Mouse (Mus musculus): ENCODE measurements at regions not wholly inside any gene's neighbourhood (a gene's known extent, or its start where the extent isn't known, plus 50 kb on each side); places are given as distances from the start of the nearest gene placed in this dataset.

DNA sequence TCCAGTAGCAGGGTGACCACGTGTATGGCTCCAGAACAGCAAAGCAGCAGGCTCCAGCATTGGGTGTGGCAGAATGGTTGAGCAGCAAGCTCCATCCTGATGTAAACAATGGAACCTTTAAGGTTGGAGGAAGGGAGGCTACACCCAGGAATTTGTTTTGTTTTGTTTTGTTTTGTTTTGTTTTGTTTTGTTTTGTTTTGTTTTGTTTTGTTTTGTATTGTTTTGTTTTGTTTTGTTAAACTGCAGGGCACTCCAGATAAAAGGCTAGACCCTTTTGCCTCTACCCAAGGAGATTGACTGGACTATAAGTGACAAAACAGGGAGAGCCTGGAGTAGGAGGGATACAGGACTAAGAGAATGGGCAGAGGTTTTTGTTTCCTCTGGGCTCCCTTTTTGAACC, 647.5 kb downstream of the Kcnj3 start:
- ATAC-seq (replicated peaks; ENCODE audit: low read depth, poor library complexity, severe bottlenecking), result no peak

DNA sequence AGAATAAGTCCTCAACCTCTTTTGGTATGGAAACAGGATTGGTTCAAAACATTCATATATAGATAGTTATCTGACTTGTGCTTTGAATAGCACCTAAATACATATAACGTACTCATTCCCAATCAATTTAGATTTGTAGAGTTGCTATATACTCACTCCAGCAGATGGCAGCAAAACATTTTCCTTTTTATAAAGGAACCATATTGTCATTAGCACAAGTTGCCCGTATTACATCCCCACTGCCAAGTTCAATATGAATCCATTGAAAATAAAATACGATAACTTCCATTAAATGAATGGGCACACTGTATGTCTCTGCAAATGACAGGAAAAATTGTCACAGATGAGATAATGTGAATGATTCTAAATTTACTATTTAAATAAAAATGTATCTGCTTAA, 673.8 kb downstream of the Kcnj3 start:
- ATAC-seq (replicated peaks; ENCODE audit: low read depth, poor library complexity, severe bottlenecking), result peak; percentile 61

DNA sequence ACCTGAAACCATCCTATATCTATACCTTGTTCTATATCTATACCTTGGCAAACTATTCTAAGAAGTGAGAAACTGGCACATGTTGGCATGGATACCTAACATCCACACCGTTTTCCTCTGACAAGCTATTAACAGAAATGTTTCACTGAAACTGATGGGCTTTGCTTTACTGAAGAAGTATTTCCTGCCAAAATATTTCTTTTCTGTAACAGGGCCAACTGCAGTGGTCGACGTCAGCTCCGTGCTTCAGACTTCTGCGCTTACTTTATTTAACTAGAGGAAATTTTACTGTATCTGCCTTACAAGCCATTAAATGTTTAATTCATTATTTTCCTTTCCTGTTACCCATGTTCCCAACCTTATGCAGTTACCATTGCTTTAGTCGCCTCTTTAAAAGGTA, 674.2 kb downstream of the Kcnj3 start:
- ATAC-seq (replicated peaks; ENCODE audit: low read depth, poor library complexity, severe bottlenecking), result no peak

DNA sequence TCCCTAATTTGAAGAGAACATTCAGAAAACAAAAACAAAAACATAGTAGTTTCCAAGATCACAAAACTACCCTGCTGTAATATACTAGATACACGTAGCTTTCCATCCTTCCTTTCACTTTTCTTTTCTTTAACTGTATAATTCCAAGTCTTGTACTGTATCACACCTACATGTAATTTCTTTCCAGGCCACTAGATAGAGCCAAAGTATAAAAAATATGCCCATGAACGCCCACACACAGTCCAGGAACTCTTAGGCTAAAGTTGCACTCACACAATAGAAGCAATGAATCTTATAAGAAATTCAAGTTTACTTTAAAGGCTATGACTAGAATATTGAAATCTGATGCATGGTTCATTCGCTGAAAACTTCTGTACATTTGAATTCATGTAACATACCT, 678.7 kb downstream of the Kcnj3 start:
- ATAC-seq (replicated peaks; ENCODE audit: low read depth, poor library complexity, severe bottlenecking), result peak; percentile 96

DNA sequence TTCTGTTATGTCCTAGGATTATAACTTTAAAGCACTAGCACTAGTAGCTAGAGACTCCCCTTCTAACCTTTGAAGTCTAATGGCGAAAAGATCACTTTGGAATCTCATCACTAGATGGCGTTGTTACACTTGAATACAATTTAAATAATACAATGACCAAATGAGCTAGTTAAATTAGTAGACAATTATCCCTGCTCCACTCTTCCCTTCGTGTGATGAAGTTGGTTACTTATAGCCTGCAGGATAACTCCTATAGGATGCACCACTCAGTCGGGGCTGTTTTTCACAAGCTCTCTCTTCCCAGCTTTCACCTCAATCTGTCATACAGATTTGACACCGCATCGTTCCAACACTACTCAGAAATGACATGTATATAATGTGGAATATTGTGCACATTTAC, 683.6 kb downstream of the Kcnj3 start:
- peak; percentile 75 for ATAC-seq (replicated peaks; ENCODE audit: low read depth, poor library complexity, severe bottlenecking)

DNA sequence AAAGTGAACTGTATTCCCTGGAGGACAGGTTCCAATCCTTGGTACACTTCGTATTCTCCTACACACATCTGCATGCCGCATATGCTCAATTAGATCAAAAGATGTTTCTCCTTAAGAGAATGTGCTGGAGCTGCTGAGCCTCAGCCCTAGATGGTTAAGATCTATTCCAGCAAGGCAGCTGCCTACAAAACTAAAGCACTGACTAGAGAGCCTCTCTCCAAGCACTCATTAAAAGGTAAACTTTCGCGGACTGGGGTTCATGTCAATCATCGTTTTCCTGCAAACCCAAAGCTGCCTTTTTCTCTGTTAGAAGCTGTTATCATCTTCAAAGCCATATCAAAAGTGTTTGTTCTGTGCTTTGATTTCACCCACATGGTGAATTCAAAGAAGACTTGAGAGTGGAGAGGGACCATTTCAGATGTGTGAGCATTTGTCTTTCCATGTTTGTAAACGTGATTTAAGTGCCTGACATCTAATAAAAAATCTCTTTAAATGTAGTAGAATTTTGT, 711.4 kb downstream of the Kcnj3 start:
- ATAC-seq (replicated peaks; ENCODE audit: low read depth, poor library complexity, severe bottlenecking), result no peak

DNA sequence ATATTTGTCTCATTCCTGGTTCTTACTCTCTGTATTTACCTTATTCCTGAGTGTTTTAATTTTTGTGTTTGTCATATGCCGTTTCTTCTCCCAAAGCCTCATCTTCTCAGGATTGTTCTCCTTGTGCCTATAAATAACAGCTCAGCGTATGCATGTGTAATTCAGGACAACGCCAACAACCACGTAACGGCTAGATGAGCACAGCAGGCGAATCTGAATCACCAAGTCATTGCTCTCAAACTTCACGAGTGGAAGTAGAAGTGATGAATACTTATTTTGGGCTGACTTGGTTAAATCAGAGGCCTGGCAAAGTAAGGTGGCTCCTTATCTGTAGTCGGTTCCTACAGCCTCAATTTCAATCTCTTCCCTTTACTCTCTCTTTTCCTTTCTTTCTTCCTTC, 760.7 kb downstream of the Kcnj3 start:
- ATAC-seq (replicated peaks; ENCODE audit: low read depth, poor library complexity, severe bottlenecking), result no peak

DNA sequence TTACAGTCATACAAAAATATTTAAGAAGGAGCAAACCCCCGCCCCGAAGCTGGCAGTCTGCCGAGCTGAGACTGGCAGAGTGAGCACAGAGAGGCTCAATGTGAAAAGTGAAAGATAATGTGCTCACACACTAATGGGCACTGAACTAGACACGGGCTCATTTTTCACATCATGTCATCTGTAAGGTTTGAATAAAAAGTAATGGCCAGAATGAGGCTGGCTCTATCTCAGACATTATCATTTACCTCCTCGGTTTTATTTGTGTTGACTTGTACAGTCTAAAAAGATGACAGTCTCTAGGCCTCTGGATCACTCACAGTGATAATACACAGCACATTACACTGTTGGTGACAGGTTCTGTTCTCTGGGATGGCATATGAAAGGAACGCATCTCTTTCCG, 791.7 kb downstream of the Kcnj3 start:
- ATAC-seq (replicated peaks; ENCODE audit: low read depth, poor library complexity, severe bottlenecking), result no peak

DNA sequence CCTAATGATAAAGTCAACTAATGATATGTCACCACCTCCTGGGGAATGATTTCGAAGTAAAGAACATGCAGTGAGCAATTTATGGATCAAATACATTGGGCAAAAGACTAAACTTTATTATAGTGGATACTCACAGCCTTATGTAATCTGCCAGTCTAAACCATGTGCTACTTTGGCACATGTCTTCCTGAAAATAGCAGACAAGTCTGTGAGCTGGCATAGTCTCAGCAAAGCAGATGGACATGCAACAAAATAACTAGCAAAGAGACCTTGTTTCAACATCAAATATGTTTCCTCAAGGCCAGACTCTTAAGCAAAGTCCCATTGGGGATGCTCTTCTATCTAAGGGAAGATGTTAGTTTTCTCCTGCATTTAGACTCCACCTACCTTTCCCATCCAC, 797.3 kb downstream of the Kcnj3 start:
- no peak for ATAC-seq (replicated peaks; ENCODE audit: low read depth, poor library complexity, severe bottlenecking)

DNA sequence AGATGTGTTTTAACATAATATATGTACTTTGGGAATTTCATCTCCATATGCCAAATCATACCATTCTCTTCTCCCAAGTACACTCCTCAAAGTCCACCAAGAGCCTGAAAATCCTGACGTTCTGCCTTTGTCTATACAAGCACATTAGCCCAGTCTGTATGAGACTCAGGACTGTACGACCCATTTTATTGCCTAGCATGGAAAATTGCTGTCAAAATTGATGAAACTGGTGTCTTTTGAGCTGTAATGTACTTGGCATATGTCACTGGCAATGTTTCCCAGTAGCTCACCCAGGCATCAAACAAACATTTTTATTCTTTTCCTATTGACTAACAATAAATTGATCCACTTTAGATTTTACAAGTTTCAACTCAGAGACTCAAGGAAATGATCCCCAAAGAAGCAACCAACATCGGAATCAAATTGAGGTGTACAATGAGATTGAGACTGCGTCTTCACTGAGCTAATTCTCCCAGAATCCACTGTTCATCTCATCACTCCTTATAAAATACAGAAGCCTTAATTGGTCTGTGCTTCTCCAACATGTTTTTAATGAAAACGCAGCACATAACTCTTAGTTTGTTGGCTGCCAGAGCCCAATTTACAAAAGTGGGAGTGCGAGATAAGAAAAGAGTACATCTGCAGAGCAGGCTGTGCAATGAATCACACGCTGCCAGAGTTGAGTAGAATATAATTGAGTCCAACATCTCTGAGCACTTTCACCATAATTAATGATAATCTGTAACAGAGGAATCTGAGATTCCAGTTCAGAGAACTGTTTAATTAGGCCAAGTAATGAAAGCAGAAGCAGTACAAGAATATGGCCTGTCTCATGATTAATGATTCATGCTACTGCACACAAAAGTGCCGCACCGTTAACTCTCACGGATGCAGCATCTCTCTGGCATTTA, 821.5 kb downstream of the Kcnj3 start:
- ATAC-seq (replicated peaks; ENCODE audit: low read depth, poor library complexity, severe bottlenecking), result no peak

DNA sequence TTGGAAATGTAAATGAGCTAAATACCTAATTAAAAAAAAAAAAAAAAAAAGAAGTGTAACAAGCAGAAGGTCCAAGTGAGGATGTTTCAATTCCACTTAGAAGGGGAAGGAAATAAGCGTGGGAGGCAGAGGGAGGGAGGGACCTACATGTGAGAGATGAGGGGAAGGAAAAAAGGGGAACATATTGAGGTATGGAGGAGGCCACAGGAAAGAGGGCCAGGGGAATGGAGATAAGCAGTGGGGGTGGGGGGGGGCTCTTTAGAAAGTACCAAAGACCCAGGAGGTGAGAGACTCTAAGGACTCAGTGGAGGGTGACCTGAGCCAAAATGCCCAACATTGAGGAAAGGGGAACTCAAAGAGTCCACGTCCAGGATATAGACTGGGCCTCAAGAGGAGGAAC, 818.9 kb downstream of the Nr4a2 start:
- peak; percentile 100 for ATAC-seq (replicated peaks; ENCODE audit: low read depth, poor library complexity, severe bottlenecking)

DNA sequence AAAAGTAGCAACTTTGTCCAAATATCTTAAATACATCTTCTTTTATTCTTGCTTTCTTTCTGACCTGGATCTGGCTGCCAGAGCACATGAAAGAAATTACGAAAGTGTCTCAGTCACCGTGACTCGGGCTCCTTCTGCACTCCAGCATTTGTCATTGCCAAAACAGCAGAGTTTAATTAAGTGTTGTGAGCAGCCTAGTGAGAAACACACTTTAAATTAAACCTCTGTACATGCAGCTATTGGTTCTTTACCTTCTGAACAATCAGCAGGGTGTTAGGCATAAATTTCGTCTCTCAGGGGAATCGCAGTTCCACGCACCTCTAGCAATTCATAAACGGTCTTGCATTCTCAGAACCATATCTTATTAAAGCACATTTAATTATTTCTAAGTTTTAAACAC, 802.1 kb downstream of the Nr4a2 start:
- ATAC-seq (replicated peaks; ENCODE audit: low read depth, poor library complexity, severe bottlenecking), result no peak

DNA sequence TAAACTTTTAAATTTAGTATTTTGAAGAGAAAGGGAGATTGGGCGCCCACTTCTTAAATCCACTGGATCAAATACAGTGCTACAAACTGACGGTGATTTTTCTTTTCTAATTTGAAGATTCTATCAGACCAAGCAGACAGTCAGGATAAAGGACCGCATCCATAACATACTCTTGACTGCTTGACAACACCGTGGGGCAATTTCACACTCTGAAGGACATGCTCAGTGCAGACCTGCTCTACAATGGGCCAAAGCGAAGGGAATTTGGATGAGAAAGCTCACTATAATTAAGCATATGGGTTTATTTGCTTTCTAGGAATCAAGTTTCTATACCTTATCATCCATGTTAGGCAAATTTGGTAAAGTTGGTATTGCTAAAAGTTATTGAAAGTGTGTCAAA, 801.3 kb downstream of the Nr4a2 start:
- ATAC-seq (replicated peaks; ENCODE audit: low read depth, poor library complexity, severe bottlenecking), result no peak

DNA sequence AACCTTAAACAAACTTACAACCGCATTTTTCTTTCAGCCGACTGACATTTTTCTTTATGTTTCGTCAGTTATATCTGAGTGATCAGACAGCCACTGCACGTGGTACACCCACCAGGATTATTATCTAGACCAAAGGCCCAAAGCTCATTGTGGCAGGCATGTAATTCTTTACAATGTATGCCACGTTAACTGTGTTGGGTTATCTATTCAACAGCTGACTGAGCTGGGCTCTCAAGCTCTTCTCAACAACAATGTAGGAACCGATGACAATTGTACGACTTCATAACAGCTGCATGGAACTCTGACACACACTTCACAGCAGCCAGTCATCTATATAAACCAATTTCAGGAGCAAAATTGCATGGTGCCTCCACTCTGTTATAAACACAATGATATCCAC, 787.8 kb downstream of the Nr4a2 start:
- ATAC-seq (replicated peaks; ENCODE audit: low read depth, poor library complexity, severe bottlenecking), result no peak

DNA sequence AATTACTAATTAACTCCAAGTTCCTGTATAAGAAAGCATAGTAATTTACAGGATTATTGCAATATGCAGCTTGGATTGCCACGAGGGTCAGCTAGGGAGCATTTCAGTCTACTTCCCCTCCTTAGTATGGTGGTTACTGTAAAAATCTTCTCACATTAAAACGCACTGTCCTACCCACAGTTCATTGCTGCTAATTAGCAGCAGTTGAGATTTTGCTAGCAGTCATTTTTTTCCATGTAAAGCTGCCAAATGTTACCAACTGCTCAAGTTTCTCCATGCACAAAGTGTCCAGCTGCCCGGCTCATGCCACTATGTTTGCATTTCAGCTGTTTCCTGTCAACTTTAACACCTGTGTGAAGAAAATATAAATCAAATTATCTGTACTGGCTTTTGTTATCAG, 759.7 kb downstream of the Nr4a2 start:
- ATAC-seq (replicated peaks; ENCODE audit: low read depth, poor library complexity, severe bottlenecking), result no peak
